Mouse (Mus musculus): Measurements from ENCODE around the gene Tsr3. TPM values are rescaled to one million over a fixed set of nuclear protein-coding genes. Genes with fewer than 3 reads are reported as not detected.
A peak's percentile ranks its signal among the peaks of the same experiment; 100 is the strongest.

Tsr3 gene
- polyA plus RNA-seq, 1 experiment from 2014 or later, result 63.3 TPM

GRCm38 (mm10) chr17:25274571-25275346 is 34.8 kb downstream of the Tsr3 start, which contains the start of gene Ube2i:
Gene Ube2i (minus strand): TSS chr17:25274622.
- peak within 1 kb of the TSS; percentile 97 for H3K27ac ChIP-seq
- H3K4me3 ChIP-seq, result peak within 1 kb of the TSS; percentile 94
- ATAC-seq, result no peak
- H3K36me3 ChIP-seq (ENCODE audit: poor library complexity, severe bottlenecking), result peaks cover 10% of the 10 kb centered on the region
- peaks cover 33% of the 10 kb centered on the region for H3K4me1 ChIP-seq
- H3K9me3 ChIP-seq (replicated peaks), result no peaks in the 10 kb centered on the region
- peak within 1 kb of the TSS; percentile 93 for H3K4me2 ChIP-seq
- 86% methylated on average over 9 of the region's 9 CpGs for WGBS
- H3K27me3 ChIP-seq, result peaks cover 7% of the 10 kb centered on the region
- H3K9ac ChIP-seq, result peak within 1 kb of the TSS; percentile 100

DNA sequence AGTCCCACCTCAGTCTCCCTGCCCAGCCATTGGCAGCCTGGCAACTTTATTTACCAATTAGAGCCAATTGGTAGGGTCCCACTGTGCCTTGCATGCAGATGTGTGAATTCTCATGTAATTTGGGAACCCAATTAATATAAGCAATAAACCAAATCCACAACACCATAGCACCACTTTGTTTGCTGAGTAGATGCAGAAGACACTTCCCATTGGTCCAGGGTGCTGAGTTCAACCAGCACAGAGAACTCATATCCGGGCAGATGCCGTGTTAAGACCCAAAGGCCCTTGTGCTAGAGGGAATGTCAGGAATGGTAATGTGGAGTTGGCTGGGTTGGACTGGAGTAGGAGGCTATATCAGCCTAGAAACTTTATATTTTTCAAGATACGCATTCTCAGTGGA is 35.9 kb downstream of the Tsr3 start:
- no peak for ATAC-seq
- 0 out of 2 replicates have a peak, but pooled peaks cover 2% of the 10 kb centered on the region for H3K36me3 ChIP-seq (ENCODE audit: poor library complexity, severe bottlenecking)
- H3K4me1 ChIP-seq, result peaks cover 22% of the 10 kb centered on the region
- no peak overlapping the region for H3K9ac ChIP-seq
- H3K27ac ChIP-seq, result no peak overlapping the region
- H3K9me3 ChIP-seq (replicated peaks), result no peaks in the 10 kb centered on the region
- peaks cover 7% of the 10 kb centered on the region for H3K27me3 ChIP-seq
- no peak overlapping the region for H3K4me3 ChIP-seq
- WGBS, result 95% methylated on average over 3 of the region's 3 CpGs
- H3K4me2 ChIP-seq, result no peak overlapping the region

GRCm38 (mm10) chr17:25282133-25282532 is 42.2 kb downstream of the Tsr3 start:
- H3K4me3 ChIP-seq, result no peak overlapping the region
- H3K4me1 ChIP-seq, result no peaks in the 10 kb centered on the region
- 48% methylated on average over 11 of the region's 11 CpGs for WGBS
- H3K27me3 ChIP-seq, result peaks cover 7% of the 10 kb centered on the region
- no peak overlapping the region for H3K4me2 ChIP-seq
- H3K9me3 ChIP-seq (replicated peaks), result no peaks in the 10 kb centered on the region
- no peak for ATAC-seq
- no peak overlapping the region for H3K27ac ChIP-seq
- H3K36me3 ChIP-seq (ENCODE audit: poor library complexity, severe bottlenecking), result no peaks in the 10 kb centered on the region
- H3K9ac ChIP-seq, result no peak overlapping the region

GRCm38 (mm10) chr17:25285033-25285432 is 45.1 kb downstream of the Tsr3 start:
- no peaks in the 10 kb centered on the region for H3K36me3 ChIP-seq (ENCODE audit: poor library complexity, severe bottlenecking)
- no peak overlapping the region for H3K4me2 ChIP-seq
- no peaks in the 10 kb centered on the region for H3K9me3 ChIP-seq (replicated peaks)
- ATAC-seq, result no peak
- 17% methylated on average over 3 of the region's 3 CpGs for WGBS
- H3K9ac ChIP-seq, result no peak overlapping the region
- no peak overlapping the region for H3K27ac ChIP-seq
- H3K4me3 ChIP-seq, result no peak overlapping the region
- no peaks in the 10 kb centered on the region for H3K4me1 ChIP-seq
- no peaks in the 10 kb centered on the region; the same call in 1 of the 2 replicates for H3K27me3 ChIP-seq

DNA sequence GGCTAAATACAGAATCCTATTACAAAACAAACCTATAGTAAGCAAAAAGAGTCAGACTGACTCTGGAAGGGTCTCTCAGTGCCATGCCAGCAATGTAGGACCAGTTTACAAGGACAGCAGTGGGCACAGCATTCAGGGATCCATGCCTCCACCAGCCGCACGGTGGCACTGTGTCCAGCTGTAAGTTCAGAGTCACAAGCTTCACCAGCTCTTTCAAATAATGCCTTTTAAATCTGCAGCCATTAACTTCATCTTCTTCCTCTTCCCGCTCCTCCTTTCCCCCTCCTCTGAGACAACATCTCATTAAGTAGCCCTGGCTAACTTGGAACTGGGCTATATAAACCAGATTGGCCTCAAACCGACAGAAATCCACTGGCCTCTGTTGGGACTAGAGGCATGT is 48.9 kb downstream of the Tsr3 start:
- 20% methylated on average over 4 of the region's 4 CpGs for WGBS

GRCm38 (mm10) chr17:25290411-25290810 is 50.4 kb downstream of the Tsr3 start:
- Histone ChIP-seq H3K9ac (no peak overlapping the region), H3K4me2 (no peak overlapping the region), H3K27ac (no peak overlapping the region), H3K4me1 (no peaks in the 10 kb centered on the region), H3K9me3 (replicated peaks) (no peaks in the 10 kb centered on the region), H3K36me3 (ENCODE audit: poor library complexity, severe bottlenecking) (no peaks in the 10 kb centered on the region), H3K4me3 (no peak overlapping the region), H3K27me3 (0 out of 2 replicates have a peak, but pooled peaks cover 3% of the 10 kb centered on the region)
- 32% methylated on average over 4 of the region's 4 CpGs for WGBS
- ATAC-seq, result no peak

More for the DNA sequence above, 48.9 kb downstream of the Tsr3 start:
- Histone ChIP-seq H3K36me3 (ENCODE audit: poor library complexity, severe bottlenecking) (no peaks in the 10 kb centered on the region), H3K27ac (no peak overlapping the region), H3K27me3 (0 out of 2 replicates have a peak, but pooled peaks cover 3% of the 10 kb centered on the region), H3K9me3 (replicated peaks) (no peaks in the 10 kb centered on the region), H3K4me1 (no peaks in the 10 kb centered on the region), H3K4me2 (no peak overlapping the region), H3K9ac (no peak overlapping the region), H3K4me3 (no peak overlapping the region)
- no peak for ATAC-seq

Small RNAs within 50 kb of the gene (microRNA-seq; reads per million reads assigned to microRNA genes)
- gene Mir3547, result 2.4 reads per million

Other genes with a start within 250 kb of the Tsr3 start
- 7.9 and 8.3 TPM in 2 replicates for gene Cramp1l, start 224.4 kb upstream of the Tsr3 start, polyA plus RNA-seq (2015; fragmentation: Nextera tagmentation; extraction: Ambion mirVana)
- 18.6 and 22.8 TPM in 2 replicates for gene Ift140, start 224.1 kb upstream of the Tsr3 start, polyA plus RNA-seq (2015; fragmentation: Nextera tagmentation; extraction: Ambion mirVana)
- gene Tmem204, start 156.6 kb upstream of the Tsr3 start, polyA plus RNA-seq (2015; fragmentation: Nextera tagmentation; extraction: Ambion mirVana), result 7.7 and 10.1 TPM in 2 replicates
- 41.2 and 45.3 TPM in 2 replicates for gene Telo2, start 124.2 kb upstream of the Tsr3 start, polyA plus RNA-seq (2015; fragmentation: Nextera tagmentation; extraction: Ambion mirVana)
- not detected in 2 replicates for gene Ptx4, start 119.4 kb upstream of the Tsr3 start, polyA plus RNA-seq (2015; fragmentation: Nextera tagmentation; extraction: Ambion mirVana)
- gene Clcn7, start 106.8 kb upstream of the Tsr3 start, polyA plus RNA-seq (2015; fragmentation: Nextera tagmentation; extraction: Ambion mirVana), result 23.6 and 29.6 TPM in 2 replicates
- not detected in 2 replicates for gene Ccdc154, start 77.7 kb upstream of the Tsr3 start, polyA plus RNA-seq (2015; fragmentation: Nextera tagmentation; extraction: Ambion mirVana)
- gene Gm38655, start 64.7 kb upstream of the Tsr3 start, polyA plus RNA-seq (2015; fragmentation: Nextera tagmentation; extraction: Ambion mirVana), result not detected in 2 replicates
- gene BC003965, start 55.6 kb upstream of the Tsr3 start, polyA plus RNA-seq (2015; fragmentation: Nextera tagmentation; extraction: Ambion mirVana), result 38.3 and 38.6 TPM in 2 replicates
- 7.9 and 10.6 TPM in 2 replicates for gene Unkl, start 51.8 kb upstream of the Tsr3 start, polyA plus RNA-seq (2015; fragmentation: Nextera tagmentation; extraction: Ambion mirVana)
- gene Gnptg, start within 50 bp of the Tsr3 start, polyA plus RNA-seq (2015; fragmentation: Nextera tagmentation; extraction: Ambion mirVana), result 71.9 and 74.8 TPM in 2 replicates
- gene Baiap3, start 16.2 kb downstream of the Tsr3 start, polyA plus RNA-seq (2015; fragmentation: Nextera tagmentation; extraction: Ambion mirVana), result 3.6 and 5.2 TPM in 2 replicates
- 755 and 766 TPM in 2 replicates for gene Ube2i, start 34.5 kb downstream of the Tsr3 start, polyA plus RNA-seq (2015; fragmentation: Nextera tagmentation; extraction: Ambion mirVana)
- not detected in 2 replicates for gene Prss34, start 58.2 kb downstream of the Tsr3 start, polyA plus RNA-seq (2015; fragmentation: Nextera tagmentation; extraction: Ambion mirVana)
- not detected in 2 replicates for gene Prss28, start 68.5 kb downstream of the Tsr3 start, polyA plus RNA-seq (2015; fragmentation: Nextera tagmentation; extraction: Ambion mirVana)
- not detected in 2 replicates for gene Prss29, start 78.5 kb downstream of the Tsr3 start, polyA plus RNA-seq (2015; fragmentation: Nextera tagmentation; extraction: Ambion mirVana)
- gene Tpsab1, start 105.4 kb downstream of the Tsr3 start, polyA plus RNA-seq (2015; fragmentation: Nextera tagmentation; extraction: Ambion mirVana), result not detected in 2 replicates
- gene Tpsb2, start 126.1 kb downstream of the Tsr3 start, polyA plus RNA-seq (2015; fragmentation: Nextera tagmentation; extraction: Ambion mirVana), result not detected in 2 replicates
- gene Tpsg1, start 129.1 kb downstream of the Tsr3 start, polyA plus RNA-seq (2015; fragmentation: Nextera tagmentation; extraction: Ambion mirVana), result 0.66 and 1.0 TPM in 2 replicates
- gene Cacna1h, start 193.6 kb downstream of the Tsr3 start, polyA plus RNA-seq (2015; fragmentation: Nextera tagmentation; extraction: Ambion mirVana), result 7.9 and 9.1 TPM in 2 replicates
- gene Tekt4, start 214.4 kb downstream of the Tsr3 start, polyA plus RNA-seq (2015; fragmentation: Nextera tagmentation; extraction: Ambion mirVana), result 0.57 and 0.82 TPM in 2 replicates